Mouse (Mus musculus): ENCODE data around the gene Cpsf6.

DNA sequence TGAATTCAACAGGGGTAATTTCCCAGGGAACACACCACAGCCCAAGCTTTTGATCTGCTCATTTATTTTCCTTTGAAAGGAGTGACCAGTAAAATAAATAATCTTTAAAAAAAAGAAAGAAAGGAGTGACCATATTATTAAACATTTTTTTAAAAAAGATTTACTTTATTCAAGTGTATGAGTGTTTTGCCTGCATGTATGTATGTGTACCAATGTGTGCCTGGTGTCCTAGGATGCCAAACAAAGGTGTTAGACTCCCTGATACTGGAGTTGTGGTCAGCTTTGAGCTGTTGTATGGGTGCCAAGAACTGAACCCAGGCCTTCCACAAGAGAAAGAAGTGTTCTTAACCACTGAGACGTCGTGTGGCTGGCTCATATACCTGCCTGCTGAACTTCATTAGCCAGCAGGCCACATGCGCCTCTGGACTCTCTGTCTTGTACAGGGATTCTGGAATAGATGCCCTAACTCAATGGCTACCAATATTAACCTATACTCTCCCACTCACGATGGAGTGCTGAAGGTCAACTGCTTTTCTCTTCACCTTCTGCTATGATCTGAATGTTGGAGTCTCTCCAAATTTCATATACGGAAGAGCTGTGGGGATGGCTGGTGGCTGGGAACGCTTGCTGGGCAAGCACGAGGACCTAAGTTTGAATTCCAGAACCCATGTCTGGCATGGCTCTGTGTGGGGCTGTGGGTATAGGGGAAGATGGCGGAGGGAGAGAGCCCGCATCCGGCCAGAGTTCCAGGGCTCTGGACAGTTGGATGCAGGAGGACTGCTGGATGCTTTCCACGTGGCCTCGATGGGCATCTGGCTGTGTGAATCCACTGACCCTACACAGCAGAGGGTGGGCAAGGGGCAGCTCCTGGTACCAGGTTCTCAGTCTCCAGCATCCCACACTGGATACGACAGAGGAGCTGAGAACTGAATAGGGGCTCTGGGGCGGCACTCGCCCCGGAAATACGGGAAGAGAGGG, 43.5 kb upstream of the Cpsf6 start:
- TF ChIP-seq CTCF (conservative IDR thresholded peaks at IDR 0.05; ENCODE audit: insufficient read depth, insufficient read length, low read depth, low read length), result no peak
- TF ChIP-seq POLR2A (IDR thresholded peaks at IDR 0.05; ENCODE audit: low read depth, low read length), result no peak

All from kidney, adult 2 months (tissue).